Mouse (Mus musculus) lung, postnatal 0 days (tissue): ENCODE measurements around the gene Ust. TPM values are rescaled to one million over a fixed set of nuclear protein-coding genes. Genes with fewer than 3 reads are reported as not detected.

Experiments used
- ATAC-seq: fragments of 200-750 bp; cut with Nextera tagmentation; 2 replicates; pipeline ENCODE4 v1.8.0; 2017; ENCODE audit warnings: moderate library complexity
- DNase-seq: peaks from one replicate; pipeline ENCODE4 v3.0.0-alpha.2; 2016; ENCODE audit warnings: low spot score
- H3K27ac ChIP-seq: fragments of 300-500 bp; sonication (generic); 2 replicates; pipeline ENCODE4 v1.5.1; 2014; ENCODE audit warnings: antibody characterized with exemption, mild to moderate bottlenecking, low read length, mixed read lengths
- H3K27me3 ChIP-seq: fragments of 300-500 bp; sonication (generic); replicated peaks from 2 replicates; pipeline ENCODE4 v1.6.1; 2014; ENCODE audit warnings: low read length, mixed read lengths; ENCODE audit not compliant: insufficient read depth
- H3K36me3 ChIP-seq: fragments of 300-500 bp; sonication (generic); 2 replicates; pipeline ENCODE4 v1.6.1; 2014; ENCODE audit warnings: low read length, mixed read lengths; ENCODE audit not compliant: insufficient read depth
- H3K4me1 ChIP-seq: fragments of 300-500 bp; sonication (generic); 2 replicates; pipeline ENCODE4 v1.6.1; 2014; ENCODE audit warnings: antibody characterized with exemption, low read depth, low read length, mixed read lengths; ENCODE audit not compliant: insufficient read depth
- H3K4me2 ChIP-seq: fragments of 300-500 bp; sonication (generic); replicated peaks from 2 replicates; pipeline ENCODE4 v1.6.1; 2014; ENCODE audit warnings: low read depth, mild to moderate bottlenecking, low read length, moderate library complexity, mixed read lengths
- H3K4me3 ChIP-seq: fragments of 300-500 bp; sonication (generic); 2 replicates; pipeline ENCODE4 v1.5.1; 2014; ENCODE audit warnings: low read depth, low read length
- H3K9ac ChIP-seq: fragments of 300-500 bp; sonication (generic); replicated peaks from 2 replicates; pipeline ENCODE4 v1.6.1; 2014; ENCODE audit warnings: low read depth, mild to moderate bottlenecking
- H3K9me3 ChIP-seq: fragments of 300-500 bp; sonication (generic); 2 replicates; pipeline ENCODE4 v1.6.1; 2016; ENCODE audit warnings: low read length, mixed read lengths
- CTCF ChIP-seq: IDR thresholded peaks from 2 replicates; pipeline ENCODE4 v1.5.1; 2016; ENCODE audit warnings: antibody characterized with exemption, mild to moderate bottlenecking
- EP300 ChIP-seq: IDR thresholded peaks from 2 replicates; pipeline ENCODE4 v1.6.1; 2016; ENCODE audit warnings: antibody characterized with exemption, mild to moderate bottlenecking, control low read depth
- WGBS: fragments of 180-500 bp; shearing (Covaris S2); extraction: QIAGEN DNeasy Blood & Tissue Kit; methylation state at CpG from one replicate; pipeline ENCODE4 v1.1.7; 2014; 5-methylcytosine and 5-hydroxymethylcytosine counted together
- polyA plus RNA-seq: library from polyadenylated mRNA; unstranded; fragments of >200 nt; fragmentation: Nextera tagmentation; extraction: Ambion mirVana; gene quantifications from 2 replicates; pipeline ENCODE4 v1.2.1, GENCODE M21; 2015

The Ust gene
- polyA plus RNA-seq, 1 experiment from 2014 or later: 6.3 TPM

DNA sequence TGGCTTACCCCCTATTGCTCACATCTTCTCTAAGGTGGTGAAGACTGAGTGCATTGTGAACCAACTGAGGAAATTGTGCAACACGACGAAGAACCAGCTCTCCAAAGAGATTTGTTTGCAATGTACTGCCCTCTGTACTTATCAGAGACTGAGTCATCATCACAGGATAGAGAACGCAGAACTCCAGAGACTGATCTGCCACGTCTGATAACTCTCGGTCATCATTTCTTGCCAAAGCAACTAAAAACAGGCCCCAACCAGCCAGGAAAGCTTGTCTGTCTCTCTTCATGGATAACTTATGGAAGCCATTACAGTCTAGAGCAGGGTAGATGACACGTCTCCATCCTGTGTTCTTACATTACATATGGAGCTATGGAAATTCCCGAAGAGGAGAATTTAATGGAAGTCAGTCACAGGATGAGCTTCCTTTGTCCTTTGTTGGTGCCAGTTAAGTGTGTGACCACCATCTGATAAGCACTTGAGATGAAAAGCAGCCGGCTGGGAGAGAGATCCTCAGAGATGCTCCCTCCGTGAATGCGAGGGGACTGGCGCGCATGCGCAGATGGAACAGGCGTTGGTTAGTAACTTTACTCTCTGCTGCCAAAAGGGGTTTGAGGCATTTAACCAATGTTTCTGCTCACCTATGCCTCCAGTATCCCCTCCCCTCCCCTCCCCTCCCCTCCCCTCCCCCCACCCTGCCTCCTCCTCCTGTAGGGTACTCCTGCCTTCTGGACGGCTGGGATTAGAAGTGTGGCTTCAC, 160.2 kb downstream of the Ust start:
- no peak overlapping the region for H3K27ac ChIP-seq
- H3K4me2 ChIP-seq: no peak overlapping the region
- no peak for ATAC-seq
- no peak overlapping the region for H3K9ac ChIP-seq
- H3K27me3 ChIP-seq: no peaks in the 10 kb centered on the region
- no peak for DNase-seq
- WGBS: 67% methylated on average over 15 of the region's 15 CpGs
- no peak overlapping the region for H3K4me3 ChIP-seq
- no peak for TF ChIP-seq CTCF
- TF ChIP-seq EP300: no peak
- no peaks in the 10 kb centered on the region for H3K9me3 ChIP-seq
- H3K36me3 ChIP-seq: no peaks in the 10 kb centered on the region
- H3K4me1 ChIP-seq: no peaks in the 10 kb centered on the region

DNA sequence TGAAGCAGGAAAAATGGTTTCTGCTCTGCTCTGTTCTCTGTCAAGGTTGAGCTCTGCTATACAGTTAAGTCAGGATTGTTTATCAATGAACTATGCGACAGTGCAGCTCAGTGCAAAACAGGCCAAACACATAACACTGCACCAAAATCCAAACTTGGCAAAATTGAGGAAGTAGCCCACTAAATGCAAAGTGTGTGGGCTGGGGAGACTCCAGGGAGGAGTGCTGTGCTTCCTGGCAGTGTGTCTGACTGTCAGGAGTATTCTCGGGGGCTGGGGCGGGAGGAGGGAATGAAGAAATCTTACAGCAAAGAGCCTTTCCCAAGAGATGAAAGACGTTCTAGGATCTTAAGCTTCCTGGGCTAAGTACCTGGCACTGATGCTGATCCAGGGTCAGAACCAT, 165.1 kb downstream of the Ust start:
- no peak overlapping the region for H3K4me2 ChIP-seq
- H3K36me3 ChIP-seq: no peaks in the 10 kb centered on the region
- TF ChIP-seq CTCF: no peak
- no peak for TF ChIP-seq EP300
- DNase-seq (no peak), ATAC-seq (no peak)
- 59% methylated on average over 4 of the region's 4 CpGs for WGBS
- no peaks in the 10 kb centered on the region for H3K9me3 ChIP-seq
- H3K27ac ChIP-seq: no peak overlapping the region
- H3K9ac ChIP-seq: no peak overlapping the region
- H3K4me1 ChIP-seq: no peaks in the 10 kb centered on the region
- no peak overlapping the region for H3K4me3 ChIP-seq
- no peaks in the 10 kb centered on the region for H3K27me3 ChIP-seq

DNA sequence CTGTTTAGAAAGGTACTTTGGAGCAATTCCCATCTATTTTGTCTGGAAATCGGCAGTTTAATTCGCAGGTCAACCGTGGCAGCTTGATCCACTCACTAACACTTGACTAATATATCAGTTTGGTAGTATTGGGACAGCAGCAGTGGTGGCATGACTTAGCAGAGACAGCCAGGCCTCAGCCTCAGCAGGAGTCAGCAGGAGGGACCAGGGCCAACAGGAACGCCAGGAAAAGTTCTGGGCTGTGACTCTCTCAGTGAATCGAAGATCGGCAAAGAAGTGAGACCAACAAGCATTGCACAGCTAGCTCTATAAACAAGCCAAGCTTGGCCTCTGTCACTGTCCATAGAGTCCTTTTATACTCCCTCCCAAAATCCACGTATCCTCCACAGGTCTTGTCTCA, 168.0 kb downstream of the Ust start:
- H3K4me1 ChIP-seq: no peaks in the 10 kb centered on the region
- no peaks in the 10 kb centered on the region for H3K27me3 ChIP-seq
- no peak overlapping the region for H3K27ac ChIP-seq
- ATAC-seq (no peak), DNase-seq (no peak)
- H3K4me2 ChIP-seq: no peak overlapping the region
- no peaks in the 10 kb centered on the region for H3K9me3 ChIP-seq
- no peak overlapping the region for H3K9ac ChIP-seq
- H3K4me3 ChIP-seq: no peak overlapping the region
- TF ChIP-seq EP300: no peak
- TF ChIP-seq CTCF: no peak
- WGBS: 85% methylated on average over 7 of the region's 7 CpGs
- H3K36me3 ChIP-seq: no peaks in the 10 kb centered on the region

DNA sequence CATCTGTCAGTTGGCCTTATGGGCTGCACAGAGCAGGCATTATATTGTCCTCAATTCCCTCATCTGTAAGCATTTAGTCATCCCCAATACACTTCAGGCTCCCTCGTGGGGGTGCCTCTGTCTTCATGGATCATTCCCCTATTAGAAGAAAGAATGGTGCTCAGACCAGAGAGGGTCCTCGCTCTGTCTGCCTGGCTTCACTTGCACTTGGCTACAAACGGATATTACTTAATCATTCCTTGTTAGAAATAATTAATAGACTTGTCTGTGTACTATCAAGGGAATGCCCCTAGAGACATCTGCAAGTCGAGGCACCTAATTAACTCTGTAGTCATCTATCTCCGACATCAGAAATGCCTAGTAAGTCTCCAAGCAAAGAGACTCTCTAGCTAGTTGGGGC, 171.1 kb downstream of the Ust start:
- DNase-seq (no peak), ATAC-seq (no peak)
- no peaks in the 10 kb centered on the region for H3K4me1 ChIP-seq
- WGBS: 64% methylated on average over 5 of the region's 5 CpGs
- TF ChIP-seq EP300 (no peak), CTCF (no peak)
- no peaks in the 10 kb centered on the region for H3K9me3 ChIP-seq
- no peaks in the 10 kb centered on the region for H3K36me3 ChIP-seq
- no peak overlapping the region for H3K9ac ChIP-seq
- no peak overlapping the region for H3K4me2 ChIP-seq
- H3K4me3 ChIP-seq: no peak overlapping the region
- no peaks in the 10 kb centered on the region for H3K27me3 ChIP-seq
- H3K27ac ChIP-seq: no peak overlapping the region

DNA sequence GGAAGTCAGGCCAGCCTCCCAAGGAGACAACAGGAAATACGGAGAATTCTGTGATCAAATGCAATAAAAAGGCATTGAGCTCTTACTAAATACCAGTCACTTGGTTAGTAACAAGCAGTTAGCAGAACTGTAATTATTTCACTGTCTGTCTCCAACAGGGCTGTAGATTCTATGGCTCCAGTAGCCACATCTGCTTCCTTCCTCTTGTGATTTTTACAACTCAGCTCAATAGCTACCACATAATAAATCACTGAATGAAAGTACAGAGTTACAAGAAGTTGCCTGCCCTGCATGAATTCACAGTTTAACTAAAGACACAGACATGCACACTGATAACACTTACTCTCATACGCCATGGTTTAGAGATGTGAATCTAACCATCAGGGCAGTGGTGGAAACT, 176.1 kb downstream of the Ust start:
- H3K27ac ChIP-seq: no peak overlapping the region
- H3K4me2 ChIP-seq: no peak overlapping the region
- TF ChIP-seq EP300 (no peak), CTCF (no peak)
- no peaks in the 10 kb centered on the region for H3K27me3 ChIP-seq
- 67% methylated on average over 2 of the region's 2 CpGs for WGBS
- ATAC-seq: no peak
- no peaks in the 10 kb centered on the region for H3K9me3 ChIP-seq
- H3K36me3 ChIP-seq: no peaks in the 10 kb centered on the region
- H3K4me1 ChIP-seq: no peaks in the 10 kb centered on the region
- DNase-seq: no peak
- no peak overlapping the region for H3K4me3 ChIP-seq
- no peak overlapping the region for H3K9ac ChIP-seq

DNA sequence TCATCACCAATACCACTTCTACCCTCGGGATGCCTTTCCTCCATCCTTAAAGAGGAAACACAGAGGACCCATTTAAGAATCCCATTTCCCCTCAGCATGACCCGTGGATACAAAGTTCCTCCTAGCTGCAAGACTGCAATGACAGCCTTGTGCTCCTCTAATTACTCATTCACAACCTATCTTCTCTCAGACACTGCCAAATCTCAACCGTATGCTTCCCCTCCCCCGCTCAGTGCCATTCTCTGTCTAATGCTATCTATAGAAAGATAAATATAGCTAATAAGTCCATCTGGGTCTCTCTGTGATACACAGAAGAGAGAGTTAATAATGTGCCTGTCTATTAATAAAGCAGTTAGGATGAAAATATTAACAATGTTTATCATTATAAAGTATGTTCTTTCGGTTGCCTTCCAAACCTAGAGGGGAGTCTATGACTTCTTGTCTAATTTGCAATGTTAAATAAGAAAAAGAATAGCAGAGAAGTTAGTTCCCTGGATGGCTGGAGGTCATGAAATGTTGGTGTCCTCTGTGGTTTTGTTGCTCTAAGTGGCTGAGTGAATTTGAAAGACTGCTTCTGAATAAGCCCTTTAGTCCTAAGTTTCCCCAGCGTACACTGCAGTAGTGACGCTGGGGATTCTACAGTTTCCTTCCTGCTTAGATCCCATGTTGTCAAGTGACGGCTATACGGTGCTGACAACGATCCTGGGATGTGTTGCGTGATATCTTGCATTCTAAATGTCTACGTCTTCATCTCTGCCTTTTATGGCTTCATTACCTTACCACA, 178.8 kb downstream of the Ust start:
- Histone ChIP-seq H3K27ac (no peak overlapping the region), H3K9ac (no peak overlapping the region), H3K4me2 (no peak overlapping the region), H3K4me3 (no peak overlapping the region), H3K36me3 (no peaks in the 10 kb centered on the region), H3K9me3 (no peaks in the 10 kb centered on the region), H3K4me1 (no peaks in the 10 kb centered on the region), H3K27me3 (no peaks in the 10 kb centered on the region)
- no peak for DNase-seq
- no peak for ATAC-seq
- 62% methylated on average over 12 of the region's 12 CpGs for WGBS
- TF ChIP-seq EP300 (no peak), CTCF (no peak)
